Mouse (Mus musculus) E14TG2a.4 (cell line): Measurements from ENCODE around the gene Agmo.

Experiments
- CTCF ChIP-seq: conservative IDR thresholded peaks from 2 replicates; pipeline ENCODE4 v1.5.1; 2014; ENCODE audit warnings: low read length
- NANOG ChIP-seq: IDR thresholded peaks from 2 replicates; pipeline ENCODE4 v1.6.1; 2014; ENCODE audit warnings: borderline replicate concordance, low read length, mixed read lengths

DNA sequence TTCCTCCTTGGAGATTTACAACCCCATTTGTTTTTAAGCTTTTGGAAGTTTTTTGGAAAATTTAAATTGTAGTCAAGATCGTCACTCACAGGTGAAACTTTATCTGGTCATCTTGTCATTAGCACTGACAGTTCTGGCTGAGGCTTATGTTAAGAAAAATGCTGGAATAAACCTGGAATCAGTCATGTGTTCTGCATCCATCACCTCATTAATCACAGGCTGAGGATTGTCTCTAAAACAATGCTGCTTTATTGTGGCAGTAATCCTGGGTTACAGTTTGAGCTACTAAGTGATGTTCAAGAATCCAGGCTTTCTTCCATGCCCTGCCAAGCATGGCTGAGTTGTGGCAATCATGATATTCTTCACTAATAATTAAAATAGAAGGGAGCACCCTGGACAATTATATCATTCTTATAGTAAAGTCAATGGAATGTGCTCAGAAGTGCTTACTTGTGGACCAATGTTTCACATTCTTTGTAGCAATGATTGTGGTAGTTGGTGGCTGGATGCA lies 65.6 kb downstream of the Agmo start:
- TF ChIP-seq CTCF = no peak
- no peak for TF ChIP-seq NANOG
